Mouse (Mus musculus): Measurements from ENCODE around the gene Leap2.
A peak's percentile ranks its signal among the peaks of the same experiment; 100 is the strongest.

Leap2 gene

DNA sequence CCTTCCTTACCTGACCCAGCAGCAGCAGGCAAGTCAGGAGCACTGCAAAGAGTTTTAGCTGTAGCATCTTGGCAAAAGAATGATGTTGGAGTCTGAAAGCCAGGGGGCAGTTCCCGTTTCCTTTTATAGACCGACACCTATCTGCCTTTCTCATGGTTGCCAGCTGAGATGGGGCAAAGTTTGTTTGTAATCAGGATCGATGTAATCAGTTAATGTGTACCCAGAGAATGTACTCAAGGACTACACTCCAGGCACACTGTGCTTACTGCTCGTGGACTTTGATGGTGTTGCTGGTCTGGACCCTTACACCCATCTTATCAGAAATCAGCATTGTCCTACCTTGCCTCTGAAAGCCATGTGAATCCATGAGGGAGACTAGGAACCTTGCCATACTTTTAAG lies at the start of gene Leap2:
TSS of gene Leap2 (minus strand) at position 135 of the 400 bp plus-strand sequence.
- DNase-seq (ENCODE audit: low spot score): no peak

DNA sequence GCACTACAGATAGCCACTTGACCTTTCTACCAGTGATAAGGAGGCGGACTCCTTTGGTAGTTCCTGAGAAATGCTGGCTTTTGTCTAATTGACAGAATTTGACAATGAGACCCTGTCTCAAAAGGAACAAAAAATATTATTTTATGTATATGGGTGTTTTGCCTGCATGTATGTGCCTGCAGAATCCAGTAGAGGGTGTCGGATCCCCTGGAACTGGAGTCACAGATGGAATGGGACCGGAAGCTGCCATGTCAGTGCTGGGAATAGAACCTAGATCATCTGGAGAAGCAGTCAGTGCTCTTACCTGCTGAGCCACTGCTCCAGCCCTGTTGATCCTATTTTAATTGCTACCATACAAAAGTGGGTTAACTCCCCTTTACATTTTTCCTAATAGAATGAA lies 49.7 kb upstream of the Leap2 start:
- DNase-seq (ENCODE audit: low spot score): no peak

DNA sequence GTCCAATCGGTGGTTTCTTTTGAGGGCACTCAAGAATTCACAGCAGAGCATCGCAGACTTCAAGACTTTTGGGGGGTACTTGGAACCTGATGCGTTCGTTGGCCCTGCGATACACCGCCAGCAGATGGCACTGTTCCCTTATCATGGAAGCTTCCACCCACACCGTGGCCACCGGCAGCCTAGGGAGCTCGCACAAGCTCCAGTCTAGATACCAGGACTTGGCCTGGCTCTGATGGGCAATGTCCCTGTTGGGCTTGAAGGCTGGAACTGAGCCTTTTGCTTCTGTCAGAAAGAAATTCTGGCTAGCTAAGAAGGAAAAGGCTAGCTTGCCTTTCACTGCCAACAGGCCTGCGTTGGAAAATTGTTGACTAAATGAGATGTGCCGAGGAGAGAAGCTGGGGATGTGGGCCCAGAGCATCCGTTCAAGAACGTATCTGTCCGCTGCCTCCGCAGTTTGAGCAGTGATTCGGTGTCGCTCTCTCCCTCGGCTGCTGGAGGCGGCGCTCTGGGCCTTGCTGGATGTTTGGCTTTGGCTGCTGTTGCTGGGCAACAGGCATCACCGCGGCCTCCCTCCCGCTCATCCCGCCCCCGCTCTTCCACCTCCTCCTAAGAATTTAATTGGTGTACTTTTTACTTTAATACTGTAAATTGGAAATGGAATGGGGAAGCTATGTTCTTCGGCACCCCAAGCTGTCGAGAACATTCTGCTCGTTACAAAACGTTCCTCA lies 47.2 kb upstream of the Leap2 start, which contains the start of gene Gm9837:
TSS of gene Gm9837 (minus strand) at position 512 of the 728 bp plus-strand sequence.
- peak; percentile 75 for DNase-seq (ENCODE audit: low spot score)

DNA sequence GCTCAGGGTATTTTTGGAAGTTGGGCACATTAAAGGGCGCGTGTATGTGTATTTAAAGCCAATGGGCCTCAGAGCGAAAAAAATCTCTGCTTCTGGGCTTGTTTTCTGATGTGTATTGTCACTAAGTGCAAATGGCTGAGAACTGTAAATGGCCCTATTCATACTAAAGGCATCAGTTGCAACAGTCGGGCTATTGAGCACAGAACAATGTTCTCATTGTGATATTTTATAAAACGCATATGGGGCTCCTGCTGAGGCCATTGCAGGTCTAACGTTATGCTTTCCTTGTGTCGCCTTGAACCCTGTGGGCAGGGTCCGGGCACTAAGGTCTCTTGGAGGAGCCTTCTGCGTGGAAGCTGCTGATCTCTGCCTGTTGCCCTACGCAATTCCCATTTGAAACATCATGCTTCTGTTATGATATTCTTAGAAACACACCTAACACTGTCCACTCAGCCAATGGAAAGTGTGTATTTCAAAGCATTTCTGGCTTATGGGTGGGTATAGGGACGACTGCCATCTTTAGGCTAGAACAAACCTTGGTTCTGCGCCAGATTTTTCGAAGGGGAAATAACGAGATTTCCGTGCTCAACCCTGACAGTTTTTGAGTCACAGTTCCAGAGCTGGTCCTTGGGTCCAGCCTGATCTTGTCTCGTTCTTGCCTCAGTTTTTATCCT lies 46.5 kb upstream of the Leap2 start:
- no peak for DNase-seq (ENCODE audit: low spot score)

- no peak for DNase-seq (ENCODE audit: low spot score)
Measured at GRCm38 (mm10) chr11:53466231-53466971, 43.4 kb upstream of the Leap2 start.

DNA sequence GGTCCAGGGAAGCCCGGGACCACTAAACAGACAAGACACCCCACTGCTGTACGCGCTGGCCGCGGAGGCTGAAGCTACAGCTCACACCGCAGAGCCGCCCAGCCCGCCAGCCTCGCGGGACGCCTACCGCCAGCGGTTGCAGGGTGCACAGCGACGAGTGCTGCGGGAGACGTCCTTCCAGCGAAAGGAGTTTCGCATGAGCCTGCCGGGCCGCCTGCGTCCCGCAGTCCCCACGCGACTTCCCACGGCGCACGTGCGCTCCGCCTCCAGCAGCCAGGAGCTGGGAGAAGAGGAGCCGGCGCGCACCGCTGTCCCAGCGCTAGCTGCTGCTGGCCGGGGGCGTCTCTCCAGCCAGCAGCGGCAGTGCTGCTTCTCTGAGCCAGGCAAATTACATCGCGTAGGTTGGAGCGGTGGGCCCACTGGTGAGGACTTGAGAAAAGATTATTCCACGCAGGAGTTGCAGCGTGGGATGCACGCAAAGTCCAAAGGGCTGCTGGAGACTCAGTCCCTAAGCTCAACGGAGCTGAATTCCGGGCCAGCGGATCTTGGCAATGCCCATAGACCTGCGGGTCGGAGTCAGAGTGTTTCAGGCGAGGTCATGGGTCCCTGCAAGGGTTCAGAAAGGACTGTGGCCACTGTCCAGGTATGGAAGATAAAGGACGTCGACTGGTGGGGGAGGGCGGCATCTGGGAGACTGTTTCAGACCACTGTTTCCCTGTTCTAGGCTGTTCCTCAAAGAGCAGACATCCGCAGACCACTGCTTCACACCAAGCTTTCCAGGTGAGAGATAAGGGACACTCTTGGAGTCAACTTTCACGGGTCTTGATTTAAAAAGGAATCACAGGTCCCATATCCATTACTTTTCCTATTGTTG lies 40.8 kb upstream of the Leap2 start:
- DNase-seq (ENCODE audit: low spot score): no peak

DNA sequence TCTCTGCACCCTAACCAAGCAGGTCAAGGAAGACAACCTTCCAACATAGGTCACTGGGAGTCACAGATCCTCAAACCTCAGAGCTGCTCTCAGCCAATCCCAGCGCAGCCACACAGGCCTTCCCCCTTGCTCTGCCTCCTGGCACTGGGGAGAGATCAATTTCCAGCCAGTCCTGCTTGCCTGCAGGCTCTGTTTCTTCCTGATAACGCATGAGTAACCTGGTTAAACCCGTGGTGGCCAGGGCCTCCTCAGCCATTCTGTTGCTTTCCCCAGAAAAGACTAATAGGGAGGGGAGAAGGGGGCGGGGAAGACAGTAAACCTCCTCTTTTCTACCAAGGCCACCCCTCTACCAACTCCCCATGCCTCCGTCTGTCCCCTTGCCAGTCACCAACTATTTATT lies 38.8 kb upstream of the Leap2 start:
- no peak for DNase-seq (ENCODE audit: low spot score)

DNA sequence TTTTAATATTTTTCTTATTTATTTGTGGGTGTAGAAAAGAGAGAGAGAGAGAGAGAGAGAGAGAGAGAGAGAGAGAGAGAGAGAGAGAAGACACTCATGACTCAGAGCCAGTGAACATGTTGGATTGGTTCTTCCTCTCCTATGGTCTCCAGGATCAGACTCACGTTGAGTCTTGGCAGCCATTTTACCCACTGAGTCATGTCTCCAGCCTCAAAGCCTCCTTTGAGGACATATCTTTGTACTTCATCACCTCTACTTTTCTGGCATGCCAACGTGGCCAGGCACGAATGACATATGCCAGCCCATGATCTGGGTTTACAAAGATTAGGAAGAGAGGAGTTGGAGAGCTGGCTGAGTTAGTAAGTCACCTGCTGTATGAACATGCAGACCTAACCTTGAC lies 37.2 kb upstream of the Leap2 start:
- DNase-seq (ENCODE audit: low spot score): no peak

- no peak for DNase-seq (ENCODE audit: low spot score)
Measured at GRCm38 (mm10) chr11:53458996-53459395, 36.0 kb upstream of the Leap2 start.

DNA sequence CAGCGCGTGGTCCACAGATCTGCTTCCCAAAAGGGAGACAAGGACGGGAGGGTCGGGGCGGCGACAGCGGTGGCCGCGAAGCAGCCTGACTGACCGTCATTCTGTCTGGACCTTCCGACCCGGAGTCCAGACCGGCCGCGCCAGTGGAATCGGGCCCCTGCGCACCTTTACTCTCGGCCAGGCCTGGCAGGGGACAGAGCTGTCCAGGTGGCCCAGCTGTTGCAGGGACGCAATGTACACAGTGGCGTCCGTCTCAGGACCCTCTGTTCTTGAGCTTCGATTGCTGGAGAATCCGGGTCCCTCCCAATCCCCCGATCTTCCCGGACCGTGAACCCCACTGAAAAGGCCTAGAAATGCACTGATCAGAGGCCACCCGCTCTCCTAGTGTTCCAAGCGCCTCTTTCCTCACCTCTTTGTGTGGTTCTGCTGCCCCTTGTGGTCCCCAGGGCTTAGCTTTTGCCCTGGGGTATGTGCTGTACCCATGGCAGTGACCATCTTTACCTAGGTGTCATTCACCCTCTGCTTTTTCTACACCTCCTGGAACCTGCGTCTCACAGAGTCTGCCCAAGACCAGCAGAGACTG lies 34.5 kb upstream of the Leap2 start:
- no peak for DNase-seq (ENCODE audit: low spot score)

- DNase-seq (ENCODE audit: low spot score): no peak
Measured at GRCm38 (mm10) chr11:53456474-53457371, 33.8 kb upstream of the Leap2 start, which contains the start of the genes Gm10447 and Shroom1. Gene Gm10447, minus strand, starts transcription at chr11:53457110. Gene Shroom1, plus strand, starts transcription at chr11:53457205.

GRCm38 (mm10) chr11:53453031-53453430 lies 30.1 kb upstream of the Leap2 start:
- DNase-seq (ENCODE audit: low spot score): no peak

- no peak for DNase-seq (ENCODE audit: low spot score)
Measured at GRCm38 (mm10) chr11:53452396-53452795, 29.4 kb upstream of the Leap2 start.

GRCm38 (mm10) chr11:53451361-53451760 lies 28.4 kb upstream of the Leap2 start:
- no peak for DNase-seq (ENCODE audit: low spot score)

DNA sequence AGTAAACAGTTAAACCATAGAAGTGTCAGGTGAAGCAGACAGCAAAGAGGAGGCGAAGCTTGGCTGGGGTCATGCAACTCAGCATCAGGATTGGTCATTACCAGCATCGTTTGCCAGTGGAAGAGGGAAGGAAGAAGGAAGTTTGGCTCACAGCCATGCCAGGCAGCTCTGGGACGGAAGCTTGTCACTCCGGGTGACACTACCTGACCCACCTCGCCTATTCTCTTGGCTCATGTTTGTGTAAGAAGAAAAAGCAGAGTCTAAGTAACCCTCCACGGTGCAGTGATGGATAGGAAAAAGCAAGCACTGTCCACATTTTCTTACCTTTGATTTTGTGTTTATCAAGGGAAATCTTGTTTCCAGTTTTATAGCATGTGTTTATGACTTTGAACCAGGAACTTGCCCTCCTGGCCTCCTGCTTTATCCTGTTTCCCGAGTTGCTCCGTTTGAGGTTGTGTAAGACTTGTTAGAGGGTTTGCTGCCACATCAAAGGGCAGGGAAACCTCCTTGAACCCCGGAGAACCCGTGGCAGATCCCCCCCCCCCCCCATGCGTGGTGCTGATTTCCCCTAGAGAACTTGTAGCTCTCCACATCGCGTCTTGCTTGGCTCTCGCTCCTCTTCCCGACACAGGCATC lies 27.2 kb upstream of the Leap2 start:
- no peak for DNase-seq (ENCODE audit: low spot score)

GRCm38 (mm10) chr11:53448529-53448928 lies 25.6 kb upstream of the Leap2 start:
- DNase-seq (ENCODE audit: low spot score): no peak

GRCm38 (mm10) chr11:53447996-53448395 lies 25.0 kb upstream of the Leap2 start:
- no peak for DNase-seq (ENCODE audit: low spot score)

DNA sequence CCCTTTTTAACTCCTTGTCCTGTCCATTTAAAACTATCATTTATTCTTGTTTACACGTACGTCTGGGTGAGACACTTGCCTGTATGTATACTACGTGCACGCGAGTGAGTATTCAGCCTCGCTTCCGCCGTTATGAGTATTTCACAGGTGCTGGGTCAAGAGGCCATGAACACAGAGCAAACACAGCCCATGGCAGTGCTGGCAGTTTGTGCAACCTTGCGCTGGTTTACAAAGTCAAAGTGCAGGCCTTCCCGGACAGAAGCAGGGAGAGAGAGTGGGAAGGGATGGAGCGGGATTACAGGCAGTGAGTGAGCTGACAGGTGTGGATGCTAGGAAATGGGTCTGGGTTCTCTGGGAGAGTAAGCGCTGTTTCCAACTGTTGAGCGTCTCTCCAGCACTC lies 23.2 kb upstream of the Leap2 start:
- no peak for DNase-seq (ENCODE audit: low spot score)

GRCm38 (mm10) chr11:53445562-53445961 lies 22.6 kb upstream of the Leap2 start:
- no peak for DNase-seq (ENCODE audit: low spot score)

- no peak for DNase-seq (ENCODE audit: low spot score)
Measured at GRCm38 (mm10) chr11:53443861-53444260, 20.9 kb upstream of the Leap2 start.

Measured in spleen, adult 12 weeks (tissue).